Mouse (Mus musculus) adipocyte (in vitro differentiated cells): ENCODE results near the gene Mfsd14a.
A peak's percentile ranks its signal among the peaks of the same experiment; 100 is the strongest.

Source experiments
- DNase-seq: peaks from one replicate; pipeline ENCODE4 v3.0.0-alpha.2; 2016; ENCODE audit warnings: low spot score

Mfsd14a gene

GRCm38 (mm10) chr3:116601781-116602180 lies 60.7 kb downstream of the Mfsd14a start:
- no peak for DNase-seq

- DNase-seq, result no peak
Observed at GRCm38 (mm10) chr3:116601005-116601404, 61.5 kb downstream of the Mfsd14a start.

- DNase-seq, result no peak
Observed at GRCm38 (mm10) chr3:116599705-116600104, 62.8 kb downstream of the Mfsd14a start.

GRCm38 (mm10) chr3:116595603-116595991 lies 66.9 kb downstream of the Mfsd14a start:
- no peak for DNase-seq

- DNase-seq, result peak; percentile 98
Observed at GRCm38 (mm10) chr3:116594728-116595602, 67.5 kb downstream of the Mfsd14a start, which contains the start of gene Sass6. Gene Sass6 (plus strand): TSS chr3:116594982.

- no peak for DNase-seq
Observed at GRCm38 (mm10) chr3:116594076-116594727, 68.3 kb downstream of the Mfsd14a start.

GRCm38 (mm10) chr3:116582201-116582600 lies 80.3 kb downstream of the Mfsd14a start:
- DNase-seq, result no peak
